Mouse (Mus musculus) lung, embryonic 15.5 days (tissue): ENCODE results near the gene Cep57. TPM values are rescaled to one million over a fixed set of nuclear protein-coding genes. Genes with fewer than 3 reads are reported as not detected.

Experiments
- ATAC-seq: fragments of 200-750 bp; cut with Nextera tagmentation; 2 replicates; pipeline ENCODE4 v1.8.0; 2017; ENCODE audit warnings: moderate number of reproducible peaks, borderline replicate concordance; ENCODE audit not compliant: low FRiP score, low TSS enrichment; ENCODE audit errors: extremely low read depth
- H3K27ac ChIP-seq: fragments of 300-500 bp; sonication (generic); 2 replicates; pipeline ENCODE4 v1.5.1; 2015; ENCODE audit warnings: moderate library complexity, mild to moderate bottlenecking, inconsistent platforms
- H3K27me3 ChIP-seq: fragments of 300-500 bp; sonication (generic); 2 replicates; pipeline ENCODE4 v1.6.1; 2015; ENCODE audit warnings: inconsistent platforms
- H3K36me3 ChIP-seq: fragments of 300-500 bp; sonication (generic); 2 replicates; pipeline ENCODE4 v1.6.1; 2015; ENCODE audit warnings: inconsistent platforms
- H3K4me1 ChIP-seq: fragments of 300-500 bp; sonication (generic); 2 replicates; pipeline ENCODE4 v1.6.1; 2015; ENCODE audit warnings: inconsistent platforms
- H3K4me2 ChIP-seq: fragments of 300-500 bp; sonication (generic); 2 replicates; pipeline ENCODE4 v1.6.1; 2015; ENCODE audit warnings: inconsistent platforms, mild to moderate bottlenecking, moderate library complexity
- H3K4me3 ChIP-seq: fragments of 300-500 bp; sonication (generic); 2 replicates; pipeline ENCODE4 v1.5.1; 2015; ENCODE audit warnings: mild to moderate bottlenecking, inconsistent platforms
- H3K9ac ChIP-seq: fragments of 300-500 bp; sonication (generic); 2 replicates; pipeline ENCODE4 v1.6.1; 2015; ENCODE audit warnings: inconsistent platforms
- H3K9me3 ChIP-seq: fragments of 300-500 bp; sonication (generic); 2 replicates; pipeline ENCODE4 v1.6.1; 2016; ENCODE audit warnings: inconsistent platforms
- WGBS: fragments of 180-500 bp; shearing (Covaris S2); methylation state at CpG from one replicate; pipeline ENCODE4 v1.1.7; 2015; 5-methylcytosine and 5-hydroxymethylcytosine counted together
- polyA plus RNA-seq: library from polyadenylated mRNA; unstranded; fragments of >200 nt; fragmentation: Nextera tagmentation; extraction: Ambion mirVana; gene quantifications from 2 replicates; pipeline ENCODE4 v1.2.1, GENCODE M21; 2015

Cep57 gene
- 52.5 and 55.1 TPM in 2 replicates for polyA plus RNA-seq

DNA sequence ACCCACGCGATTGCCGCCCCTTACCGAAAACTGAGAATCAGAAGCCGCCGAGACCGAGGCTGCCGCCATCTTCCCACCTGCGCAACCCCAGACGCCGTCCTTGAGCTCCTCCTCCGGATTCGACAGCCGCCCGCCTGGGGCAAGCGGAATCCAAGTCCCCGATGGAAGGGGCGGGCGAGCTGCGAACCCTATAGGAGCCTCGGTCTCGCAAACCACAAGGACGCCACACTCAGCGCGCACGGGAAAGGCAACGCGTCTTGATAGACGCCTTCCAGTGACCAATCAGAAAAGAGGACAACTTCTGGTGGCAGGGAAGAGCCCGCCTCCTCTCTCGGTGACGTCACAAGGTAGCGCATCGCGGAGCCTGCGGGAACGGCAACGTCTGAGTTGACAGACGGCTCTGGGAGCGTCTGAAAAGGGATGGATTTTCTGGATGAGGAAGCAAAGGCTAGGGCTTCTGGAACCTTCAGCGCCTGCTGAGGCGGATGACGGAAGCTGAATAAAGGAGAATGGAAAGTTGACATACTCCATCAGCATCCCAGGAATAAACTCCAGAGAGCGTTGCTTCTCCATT lies at the start of gene Cep57:
Gene Cep57 (minus strand): TSS at position 276 of the 574 bp plus-strand sequence.
- H3K4me1 ChIP-seq: peaks cover 25% of the 10 kb centered on the region
- peak within 1 kb of the TSS; percentile 98 for H3K27ac ChIP-seq
- H3K36me3 ChIP-seq: peaks cover 16% of the 10 kb centered on the region
- peak within 1 kb of the TSS; percentile 76 for H3K4me2 ChIP-seq
- peak; percentile 91 for ATAC-seq
- WGBS: under 1% methylated on average over 44 of the region's 44 CpGs
- peak within 1 kb of the TSS; percentile 91 for H3K9ac ChIP-seq
- H3K9me3 ChIP-seq: no peaks in the 10 kb centered on the region
- H3K4me3 ChIP-seq: peak within 1 kb of the TSS; percentile 81
- H3K27me3 ChIP-seq: no peaks in the 10 kb centered on the region

GRCm38 (mm10) chr9:13875340-13875739 lies 48.4 kb upstream of the Cep57 start:
- Histone ChIP-seq H3K4me3 (no peak overlapping the region), H3K4me2 (no peak overlapping the region), H3K9me3 (no peaks in the 10 kb centered on the region), H3K36me3 (no peaks in the 10 kb centered on the region), H3K9ac (no peak overlapping the region), H3K4me1 (no peaks in the 10 kb centered on the region), H3K27ac (no peak overlapping the region), H3K27me3 (no peaks in the 10 kb centered on the region)
- WGBS: 23% methylated on average over 2 of the region's 2 CpGs
- ATAC-seq: no peak

GRCm38 (mm10) chr9:13874359-13874758 lies 47.5 kb upstream of the Cep57 start:
- 39% methylated on average over 2 of the region's 2 CpGs for WGBS
- ATAC-seq: no peak
- H3K27ac ChIP-seq: no peak overlapping the region
- no peaks in the 10 kb centered on the region for H3K27me3 ChIP-seq
- H3K9me3 ChIP-seq: no peaks in the 10 kb centered on the region
- H3K4me2 ChIP-seq: no peak overlapping the region
- no peak overlapping the region for H3K4me3 ChIP-seq
- H3K9ac ChIP-seq: no peak overlapping the region
- no peaks in the 10 kb centered on the region for H3K36me3 ChIP-seq
- no peaks in the 10 kb centered on the region for H3K4me1 ChIP-seq

DNA sequence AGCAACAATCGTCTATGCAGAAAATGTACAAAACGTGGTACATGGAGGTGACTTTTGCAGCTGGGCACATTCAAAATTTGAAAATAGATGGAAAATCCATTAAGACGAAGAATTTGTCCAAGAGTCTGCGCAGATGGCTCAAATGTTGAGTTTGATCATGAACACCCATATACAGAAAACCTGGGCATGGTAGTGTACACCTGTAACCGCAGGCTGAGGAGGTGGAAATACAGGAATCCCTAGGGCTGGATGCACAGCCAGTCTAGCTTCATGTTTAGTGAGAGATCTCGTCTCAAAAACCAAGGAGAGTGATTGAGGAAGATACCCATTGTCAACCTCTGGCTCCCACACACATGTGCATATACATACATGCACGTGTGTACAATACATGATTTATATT lies 44.7 kb upstream of the Cep57 start:
- no peaks in the 10 kb centered on the region for H3K4me1 ChIP-seq
- no peak overlapping the region for H3K4me3 ChIP-seq
- H3K4me2 ChIP-seq: no peak overlapping the region
- no peak overlapping the region for H3K27ac ChIP-seq
- ATAC-seq: no peak
- H3K9ac ChIP-seq: no peak overlapping the region
- no peaks in the 10 kb centered on the region for H3K9me3 ChIP-seq
- H3K36me3 ChIP-seq: no peaks in the 10 kb centered on the region
- no peaks in the 10 kb centered on the region for H3K27me3 ChIP-seq
- WGBS: 77% methylated on average over 7 of the region's 7 CpGs

GRCm38 (mm10) chr9:13867646-13868045 lies 40.7 kb upstream of the Cep57 start:
- H3K9me3 ChIP-seq: no peaks in the 10 kb centered on the region
- WGBS: 59% methylated on average over 2 of the region's 2 CpGs
- no peak for ATAC-seq

GRCm38 (mm10) chr9:13856777-13857176 lies 29.9 kb upstream of the Cep57 start:
- no peak for ATAC-seq
- WGBS: 62% methylated on average over 4 of the region's 4 CpGs

More at GRCm38 (mm10) chr9:13867646-13868045, 40.7 kb upstream of the Cep57 start:
- Histone ChIP-seq H3K27ac (no peak overlapping the region), H3K4me2 (no peak overlapping the region), H3K4me1 (no peaks in the 10 kb centered on the region), H3K36me3 (no peaks in the 10 kb centered on the region), H3K27me3 (no peaks in the 10 kb centered on the region), H3K9ac (no peak overlapping the region), H3K4me3 (no peak overlapping the region)

GRCm38 (mm10) chr9:13856247-13856646 lies 29.3 kb upstream of the Cep57 start:
- ATAC-seq: no peak
- Histone ChIP-seq H3K27ac (no peak overlapping the region), H3K36me3 (no peaks in the 10 kb centered on the region), H3K4me1 (no peaks in the 10 kb centered on the region), H3K9ac (no peak overlapping the region), H3K27me3 (no peaks in the 10 kb centered on the region), H3K4me3 (no peak overlapping the region), H3K4me2 (no peak overlapping the region), H3K9me3 (no peaks in the 10 kb centered on the region)
- WGBS: 62% methylated on average over 1 of the region's 1 CpGs

More at GRCm38 (mm10) chr9:13856777-13857176, 29.9 kb upstream of the Cep57 start:
- H3K4me2 ChIP-seq: no peak overlapping the region
- no peak overlapping the region for H3K9ac ChIP-seq
- H3K27me3 ChIP-seq: no peaks in the 10 kb centered on the region
- H3K9me3 ChIP-seq: no peaks in the 10 kb centered on the region
- H3K4me3 ChIP-seq: no peak overlapping the region
- no peak overlapping the region for H3K27ac ChIP-seq
- no peaks in the 10 kb centered on the region for H3K36me3 ChIP-seq
- no peaks in the 10 kb centered on the region for H3K4me1 ChIP-seq

DNA sequence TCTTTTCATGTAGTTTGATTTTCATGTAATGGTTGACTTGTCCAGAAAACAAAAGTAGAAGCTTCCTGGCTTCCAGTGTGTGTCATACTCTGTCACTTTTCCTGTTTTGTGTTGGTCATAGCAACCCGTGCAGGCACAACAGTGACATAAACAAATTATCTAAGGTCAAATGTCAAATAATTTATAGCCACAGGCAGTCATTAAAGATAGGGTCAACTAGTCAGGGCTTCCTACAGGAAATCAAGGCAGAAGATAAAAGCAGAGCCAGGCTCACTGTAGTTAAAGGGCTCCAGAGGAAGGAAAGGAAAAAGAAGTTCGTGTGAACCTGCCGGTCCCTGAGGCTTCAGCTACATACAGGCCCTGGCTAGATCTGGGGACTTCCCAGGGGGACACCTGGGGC lies 27.0 kb upstream of the Cep57 start:
- no peak for ATAC-seq
- Histone ChIP-seq H3K4me1 (no peaks in the 10 kb centered on the region), H3K27me3 (no peaks in the 10 kb centered on the region), H3K4me2 (no peak overlapping the region), H3K9ac (no peak overlapping the region), H3K4me3 (no peak overlapping the region), H3K27ac (no peak overlapping the region), H3K36me3 (no peaks in the 10 kb centered on the region), H3K9me3 (no peaks in the 10 kb centered on the region)
- 50% methylated on average over 3 of the region's 3 CpGs for WGBS

GRCm38 (mm10) chr9:13848481-13849480 lies 21.9 kb upstream of the Cep57 start:
- no peak overlapping the region for H3K4me2 ChIP-seq
- no peak for ATAC-seq
- no peak overlapping the region for H3K9ac ChIP-seq
- H3K27ac ChIP-seq: no peak overlapping the region
- WGBS: 71% methylated on average over 10 of the region's 10 CpGs
- no peak overlapping the region for H3K4me3 ChIP-seq
- no peaks in the 10 kb centered on the region for H3K27me3 ChIP-seq
- H3K9me3 ChIP-seq: no peaks in the 10 kb centered on the region
- peaks cover 19% of the 10 kb centered on the region for H3K36me3 ChIP-seq
- no peaks in the 10 kb centered on the region for H3K4me1 ChIP-seq

- ATAC-seq: no peak
- 84% methylated on average over 3 of the region's 3 CpGs for WGBS
- Histone ChIP-seq H3K36me3 (peaks cover 26% of the 10 kb centered on the region), H3K4me2 (no peak overlapping the region), H3K27me3 (no peaks in the 10 kb centered on the region), H3K9ac (no peak overlapping the region), H3K4me1 (no peaks in the 10 kb centered on the region), H3K27ac (no peak overlapping the region), H3K9me3 (no peaks in the 10 kb centered on the region), H3K4me3 (no peak overlapping the region)
These were observed 20.7 kb upstream of the Cep57 start for GRCm38 (mm10) chr9:13847591-13847990.

- WGBS: 52% methylated on average over 2 of the region's 2 CpGs
- Histone ChIP-seq H3K4me1 (no peaks in the 10 kb centered on the region), H3K9ac (no peak overlapping the region), H3K27me3 (no peaks in the 10 kb centered on the region), H3K9me3 (no peaks in the 10 kb centered on the region), H3K4me3 (no peak overlapping the region), H3K36me3 (peaks cover 87% of the 10 kb centered on the region), H3K27ac (no peak overlapping the region), H3K4me2 (no peak overlapping the region)
- ATAC-seq: no peak
These were observed 9.8 kb upstream of the Cep57 start for GRCm38 (mm10) chr9:13836726-13837125.

GRCm38 (mm10) chr9:13835256-13835655 lies 8.3 kb upstream of the Cep57 start:
- H3K9ac ChIP-seq: no peak overlapping the region
- WGBS: 75% methylated on average over 3 of the region's 3 CpGs
- no peak for ATAC-seq

More at GRCm38 (mm10) chr9:13835256-13835655, 8.3 kb upstream of the Cep57 start:
- Histone ChIP-seq H3K4me3 (no peak overlapping the region), H3K4me2 (no peak overlapping the region), H3K9me3 (no peaks in the 10 kb centered on the region), H3K27ac (no peak overlapping the region), H3K27me3 (no peaks in the 10 kb centered on the region), H3K36me3 (peaks cover 82% of the 10 kb centered on the region), H3K4me1 (no peaks in the 10 kb centered on the region)
